Mouse (Mus musculus): Measurements from ENCODE around the gene Vrk3. TPM values are rescaled to one million over a fixed set of nuclear protein-coding genes. Genes with fewer than 3 reads are reported as not detected.

Vrk3 gene
- polyA plus RNA-seq, 2 experiments = 28.8 to 39.9 TPM

- H3K9ac ChIP-seq (ENCODE audit: low read depth, low read length, severe bottlenecking) = no peak overlapping the region
- DNase-seq (ENCODE audit: low spot score) (no peak), ATAC-seq (ENCODE audit: low FRiP score, low read depth) (no peak)
- peaks cover 34% of the 10 kb centered on the region; the same call in 1 of the 2 replicates for H3K36me3 ChIP-seq (ENCODE audit: control insufficient read depth, insufficient read depth, low read length)
- H3K27ac ChIP-seq (replicated peaks; ENCODE audit: low read depth, low read length) = no peak overlapping the region
- no peak overlapping the region for H3K4me2 ChIP-seq (replicated peaks; ENCODE audit: low read depth, low read length, severe bottlenecking)
- no peak for TF ChIP-seq POLR2A (IDR thresholded peaks at IDR 0.05; ENCODE audit: borderline replicate concordance, extremely low read depth, insufficient read depth, insufficient read length)
- no peaks in the 10 kb centered on the region for H3K9me3 ChIP-seq (ENCODE audit: control insufficient read depth, low read length)
- no peaks in the 10 kb centered on the region for H3K4me1 ChIP-seq (ENCODE audit: control insufficient read depth, insufficient read depth, low read length)
- H3K4me3 ChIP-seq (replicated peaks; ENCODE audit: low read length) = no peak overlapping the region
- H3K27me3 ChIP-seq (ENCODE audit: control insufficient read depth, insufficient read depth, low read length) = no peaks in the 10 kb centered on the region
- WGBS = 77% methylated on average over 9 of the region's 9 CpGs
Observed at GRCm38 (mm10) chr7:44776849-44777498, 28.8 kb downstream of the Vrk3 start.

GRCm38 (mm10) chr7:44780101-44780500 is 31.9 kb downstream of the Vrk3 start:
- H3K4me1 ChIP-seq (ENCODE audit: control insufficient read depth, insufficient read depth, low read length) = no peaks in the 10 kb centered on the region
- H3K36me3 ChIP-seq (ENCODE audit: control insufficient read depth, insufficient read depth, low read length) = peaks cover 13% of the 10 kb centered on the region; the same call in 1 of the 2 replicates
- ATAC-seq (ENCODE audit: low FRiP score, low read depth) (no peak), DNase-seq (ENCODE audit: low spot score) (no peak)
- no peak overlapping the region for H3K27ac ChIP-seq (replicated peaks; ENCODE audit: low read depth, low read length)
- 84% methylated on average over 8 of the region's 8 CpGs for WGBS
- no peak for TF ChIP-seq POLR2A (IDR thresholded peaks at IDR 0.05; ENCODE audit: borderline replicate concordance, extremely low read depth, insufficient read depth, insufficient read length)
- no peak overlapping the region for H3K4me2 ChIP-seq (replicated peaks; ENCODE audit: low read depth, low read length, severe bottlenecking)
- H3K9ac ChIP-seq (ENCODE audit: low read depth, low read length, severe bottlenecking) = no peak overlapping the region
- H3K4me3 ChIP-seq (replicated peaks; ENCODE audit: low read length) = no peak overlapping the region
- H3K9me3 ChIP-seq (ENCODE audit: control insufficient read depth, low read length) = no peaks in the 10 kb centered on the region
- no peaks in the 10 kb centered on the region for H3K27me3 ChIP-seq (ENCODE audit: control insufficient read depth, insufficient read depth, low read length)

GRCm38 (mm10) chr7:44789531-44789930 is 41.3 kb downstream of the Vrk3 start:
- H3K9me3 ChIP-seq (ENCODE audit: control insufficient read depth, low read length) = no peaks in the 10 kb centered on the region
- no peak overlapping the region for H3K4me3 ChIP-seq (replicated peaks; ENCODE audit: low read length)
- TF ChIP-seq POLR2A (IDR thresholded peaks at IDR 0.05; ENCODE audit: borderline replicate concordance, extremely low read depth, insufficient read depth, insufficient read length) = no peak
- H3K4me1 ChIP-seq (ENCODE audit: control insufficient read depth, insufficient read depth, low read length) = no peaks in the 10 kb centered on the region
- H3K9ac ChIP-seq (ENCODE audit: low read depth, low read length, severe bottlenecking) = no peak overlapping the region
- H3K27ac ChIP-seq (replicated peaks; ENCODE audit: low read depth, low read length) = no peak overlapping the region
- H3K36me3 ChIP-seq (ENCODE audit: control insufficient read depth, insufficient read depth, low read length) = no peaks in the 10 kb centered on the region
- DNase-seq (ENCODE audit: low spot score) (no peak), ATAC-seq (ENCODE audit: low FRiP score, low read depth) (no peak)
- 65% methylated on average over 3 of the region's 3 CpGs for WGBS
- H3K4me2 ChIP-seq (replicated peaks; ENCODE audit: low read depth, low read length, severe bottlenecking) = no peak overlapping the region
- H3K27me3 ChIP-seq (ENCODE audit: control insufficient read depth, insufficient read depth, low read length) = no peaks in the 10 kb centered on the region

GRCm38 (mm10) chr7:44790066-44790465 is 41.9 kb downstream of the Vrk3 start:
- no peak overlapping the region for H3K9ac ChIP-seq (ENCODE audit: low read depth, low read length, severe bottlenecking)
- no peak for DNase-seq (ENCODE audit: low spot score)
- WGBS = 58% methylated on average over 4 of the region's 4 CpGs

GRCm38 (mm10) chr7:44792781-44793180 is 44.6 kb downstream of the Vrk3 start:
- no peak for DNase-seq (ENCODE audit: low spot score)
- no peaks in the 10 kb centered on the region for H3K36me3 ChIP-seq (ENCODE audit: control insufficient read depth, insufficient read depth, low read length)
- H3K27ac ChIP-seq (replicated peaks; ENCODE audit: low read depth, low read length) = no peak overlapping the region
- no peak for ATAC-seq (ENCODE audit: low FRiP score, low read depth)
- H3K27me3 ChIP-seq (ENCODE audit: control insufficient read depth, insufficient read depth, low read length) = no peaks in the 10 kb centered on the region
- H3K9me3 ChIP-seq (ENCODE audit: control insufficient read depth, low read length) = no peaks in the 10 kb centered on the region
- no peak for TF ChIP-seq POLR2A (IDR thresholded peaks at IDR 0.05; ENCODE audit: borderline replicate concordance, extremely low read depth, insufficient read depth, insufficient read length)
- no peak overlapping the region for H3K4me3 ChIP-seq (replicated peaks; ENCODE audit: low read length)
- WGBS = 83% methylated on average over 6 of the region's 6 CpGs
- H3K4me2 ChIP-seq (replicated peaks; ENCODE audit: low read depth, low read length, severe bottlenecking) = no peak overlapping the region
- H3K9ac ChIP-seq (ENCODE audit: low read depth, low read length, severe bottlenecking) = no peak overlapping the region
- no peaks in the 10 kb centered on the region for H3K4me1 ChIP-seq (ENCODE audit: control insufficient read depth, insufficient read depth, low read length)

More at GRCm38 (mm10) chr7:44790066-44790465, 41.9 kb downstream of the Vrk3 start:
- H3K4me3 ChIP-seq (replicated peaks; ENCODE audit: low read length) = no peak overlapping the region
- H3K36me3 ChIP-seq (ENCODE audit: control insufficient read depth, insufficient read depth, low read length) = no peaks in the 10 kb centered on the region
- H3K27me3 ChIP-seq (ENCODE audit: control insufficient read depth, insufficient read depth, low read length) = no peaks in the 10 kb centered on the region
- H3K4me1 ChIP-seq (ENCODE audit: control insufficient read depth, insufficient read depth, low read length) = no peaks in the 10 kb centered on the region
- H3K9me3 ChIP-seq (ENCODE audit: control insufficient read depth, low read length) = no peaks in the 10 kb centered on the region
- no peak for TF ChIP-seq POLR2A (IDR thresholded peaks at IDR 0.05; ENCODE audit: borderline replicate concordance, extremely low read depth, insufficient read depth, insufficient read length)
- H3K27ac ChIP-seq (replicated peaks; ENCODE audit: low read depth, low read length) = no peak overlapping the region
- no peak for ATAC-seq (ENCODE audit: low FRiP score, low read depth)
- no peak overlapping the region for H3K4me2 ChIP-seq (replicated peaks; ENCODE audit: low read depth, low read length, severe bottlenecking)

Data from limb, embryonic 14.5 days (tissue).